ENCODE assay signal across 13 mouse cellular contexts in genomic region chr8:36339449-36339848, GRCm38 (mm10).
DNase-seq lines count a peak whose midpoint lies in the region; ATAC-seq and TF ChIP-seq lines count a peak whose summit lies in the region.
"Had no signal": no experiment of that assay in that cellular context is flagged by ENCODE, and none has a peak within 500 bp of the region (broad histone marks: within the 10 kb centered on the region; RNA-seq: fewer than 3 reads in every experiment).

No protein-coding gene starts in this region.

- no peak for ATAC-seq in forebrain, embryonic 15.5 days (replicated peaks)
- no peak for ATAC-seq in forebrain, embryonic 14.5 days

- peak overlapping the region; percentile 51 for H3K27ac ChIP-seq in forebrain, embryonic 15.5 days (replicated peaks)
- H3K27ac ChIP-seq in forebrain, embryonic 14.5 days (ENCODE audit: low read depth, low read length), result no peak overlapping the region
- peak overlapping the region; percentile 65 for H3K27ac ChIP-seq in layer of hippocampus, adult 2 months
- H3K27ac ChIP-seq in hindbrain, embryonic 10.5 days, result no peak overlapping the region
- H3K27ac ChIP-seq: embryonic facial prominence, embryonic 10.5 days; embryonic facial prominence, embryonic 12.5 days had no signal

- peaks cover 18% of the 10 kb centered on the region for H3K4me1 ChIP-seq in forebrain, embryonic 15.5 days
- H3K4me1 ChIP-seq in forebrain, embryonic 14.5 days (ENCODE audit: control insufficient read depth, insufficient read depth, low read length), result no peaks in the 10 kb centered on the region
- H3K4me1 ChIP-seq in hindbrain, embryonic 10.5 days (replicated peaks), result no peaks in the 10 kb centered on the region
- H3K4me1 ChIP-seq: embryonic facial prominence, embryonic 10.5 days; embryonic facial prominence, embryonic 12.5 days had no signal

- no peaks in the 10 kb centered on the region for H3K27me3 ChIP-seq in forebrain, embryonic 15.5 days
- H3K27me3 ChIP-seq in forebrain, embryonic 14.5 days (replicated peaks; ENCODE audit: control insufficient read depth, insufficient read depth, low read length), result no peaks in the 10 kb centered on the region
- no peaks in the 10 kb centered on the region for H3K27me3 ChIP-seq in hindbrain, embryonic 10.5 days (ENCODE audit: insufficient read depth, poor library complexity, severe bottlenecking)
- H3K27me3 ChIP-seq: embryonic facial prominence, embryonic 12.5 days had no signal

- no peak overlapping the region for H3K4me3 ChIP-seq in forebrain, embryonic 15.5 days
- no peak overlapping the region for H3K4me3 ChIP-seq in forebrain, embryonic 14.5 days (ENCODE audit: low read depth, low read length)
- no peak overlapping the region for H3K4me3 ChIP-seq in layer of hippocampus, adult 2 months
- H3K4me3 ChIP-seq in hindbrain, embryonic 10.5 days, result no peak overlapping the region
- H3K4me3 ChIP-seq: embryonic facial prominence, embryonic 10.5 days; embryonic facial prominence, embryonic 12.5 days had no signal

- DNase-seq in forebrain, embryonic 14.5 days (ENCODE audit: low spot score), result no peak
- DNase-seq in layer of hippocampus, adult 2 months (ENCODE audit: low spot score in 2 of 2), result no peak
- no peak for DNase-seq in layer of hippocampus, postnatal 25 days (ENCODE audit: extremely low spot score in 1 of 2, low spot score in 1 of 2)
- no peak for DNase-seq in hindbrain, embryonic 10.5 days (ENCODE audit: low spot score)
- DNase-seq: adrenal gland, adult 2 months; adrenal gland, postnatal 10 days; adrenal gland, postnatal 25 days; cerebellum, adult 11-12 months; cerebellum, adult 9-10 months had no signal

- H3K9ac ChIP-seq in forebrain, embryonic 15.5 days (replicated peaks), result no peak overlapping the region
- H3K9ac ChIP-seq in forebrain, embryonic 14.5 days (ENCODE audit: low read length), result no peak overlapping the region
- H3K9ac ChIP-seq: embryonic facial prominence, embryonic 12.5 days; forebrain, postnatal 0 days had no signal

- WGBS in forebrain, embryonic 15.5 days, result 56% methylated on average over 6 of the region's 6 CpGs
- WGBS in forebrain, embryonic 14.5 days, result 72% methylated on average over 6 of the region's 6 CpGs
- WGBS in hindbrain, embryonic 10.5 days, result 93% methylated on average over 6 of the region's 6 CpGs

- no peak for TF ChIP-seq CTCF in layer of hippocampus, adult 2 months (conservative IDR thresholded peaks at IDR 0.05)

- H3K9me3 ChIP-seq in forebrain, embryonic 15.5 days, result no peaks in the 10 kb centered on the region
- no peaks in the 10 kb centered on the region for H3K9me3 ChIP-seq in forebrain, embryonic 14.5 days (replicated peaks; ENCODE audit: control insufficient read depth, low read length)
- H3K9me3 ChIP-seq in hindbrain, embryonic 10.5 days, result no peaks in the 10 kb centered on the region
- H3K9me3 ChIP-seq: embryonic facial prominence, embryonic 10.5 days; embryonic facial prominence, embryonic 12.5 days had no signal

- H3K36me3 ChIP-seq in forebrain, embryonic 15.5 days, result no peaks in the 10 kb centered on the region
- H3K36me3 ChIP-seq in forebrain, embryonic 14.5 days (ENCODE audit: control insufficient read depth, insufficient read depth, low read length), result no peaks in the 10 kb centered on the region
- H3K36me3 ChIP-seq in hindbrain, embryonic 10.5 days, result no peaks in the 10 kb centered on the region
- H3K36me3 ChIP-seq: embryonic facial prominence, embryonic 10.5 days; embryonic facial prominence, embryonic 12.5 days had no signal

- H3K4me2 ChIP-seq in forebrain, embryonic 15.5 days (replicated peaks), result no peak overlapping the region
- no peak overlapping the region for H3K4me2 ChIP-seq in forebrain, embryonic 14.5 days (ENCODE audit: low read length)
- H3K4me2 ChIP-seq: embryonic facial prominence, embryonic 12.5 days had no signal

Comparison
In these comparisons a context has a peak if more than half of its experiments do, and no peak if none do; other contexts are left out.
1. H3K27ac ChIP-seq: peak in forebrain, embryonic 15.5 days (single experiment) and layer of hippocampus, adult 2 months (single experiment); none in forebrain, embryonic 14.5 days (single experiment) and hindbrain, embryonic 10.5 days (single experiment).